Mouse (Mus musculus): ENCODE results near the gene B4galnt2.
"Not testable (repeated sequence)": the region's sequence is repeated elsewhere in the genome, so short reads cannot be mapped to it uniquely, and the experiment has no call there.

B4galnt2 gene

GRCm38 (mm10) chr11:95914571-95914991, at the start of gene B4galnt2:
Gene B4galnt2, minus strand, starts transcription at chr11:95914891.
- peak; percentile 45 for DNase-seq (ENCODE audit: extremely low spot score)

GRCm38 (mm10) chr11:95963304-95963703, 48.6 kb upstream of the B4galnt2 start:
- no peak for DNase-seq (ENCODE audit: extremely low spot score)

- no peak for DNase-seq (ENCODE audit: extremely low spot score)
Measured at GRCm38 (mm10) chr11:95959152-95959551, 44.5 kb upstream of the B4galnt2 start.

- DNase-seq (ENCODE audit: extremely low spot score), result no peak
Measured at GRCm38 (mm10) chr11:95958251-95958650, 43.6 kb upstream of the B4galnt2 start.

GRCm38 (mm10) chr11:95957407-95957806, 42.7 kb upstream of the B4galnt2 start:
- no peak for DNase-seq (ENCODE audit: extremely low spot score)

- no peak for DNase-seq (ENCODE audit: extremely low spot score)
Measured at GRCm38 (mm10) chr11:95953313-95953712, 38.6 kb upstream of the B4galnt2 start.

- no peak for DNase-seq (ENCODE audit: extremely low spot score)
Measured at GRCm38 (mm10) chr11:95945838-95946472, 31.3 kb upstream of the B4galnt2 start.

- DNase-seq (ENCODE audit: extremely low spot score), result no peak
Measured at GRCm38 (mm10) chr11:95939828-95940507, 25.3 kb upstream of the B4galnt2 start.

GRCm38 (mm10) chr11:95936409-95936808, 21.7 kb upstream of the B4galnt2 start:
- DNase-seq (ENCODE audit: extremely low spot score), result no peak

GRCm38 (mm10) chr11:95932168-95932567, 17.5 kb upstream of the B4galnt2 start:
- DNase-seq (ENCODE audit: extremely low spot score), result not testable (repeated sequence)

- DNase-seq (ENCODE audit: extremely low spot score), result no peak
Measured at GRCm38 (mm10) chr11:95926398-95926797, 11.7 kb upstream of the B4galnt2 start.

GRCm38 (mm10) chr11:95925976-95926375, 11.3 kb upstream of the B4galnt2 start:
- DNase-seq (ENCODE audit: extremely low spot score), result no peak

- no peak for DNase-seq (ENCODE audit: extremely low spot score)
Measured at GRCm38 (mm10) chr11:95924215-95924614, 9.5 kb upstream of the B4galnt2 start.

- DNase-seq (ENCODE audit: extremely low spot score), result not testable (repeated sequence)
Measured at GRCm38 (mm10) chr11:95923477-95923876, 8.8 kb upstream of the B4galnt2 start.

- no peak for DNase-seq (ENCODE audit: extremely low spot score)
Measured at GRCm38 (mm10) chr11:95921991-95922621, 7.4 kb upstream of the B4galnt2 start.

- no peak for DNase-seq (ENCODE audit: extremely low spot score)
Measured at GRCm38 (mm10) chr11:95916426-95916825, 1.7 kb upstream of the B4galnt2 start.

GRCm38 (mm10) chr11:95915006-95915710, 467 bp upstream of the B4galnt2 start:
- no peak for DNase-seq (ENCODE audit: extremely low spot score)

GRCm38 (mm10) chr11:95913959-95914566, 628 bp downstream of the B4galnt2 start:
- no peak for DNase-seq (ENCODE audit: extremely low spot score)

- DNase-seq (ENCODE audit: extremely low spot score), result no peak
Measured at GRCm38 (mm10) chr11:95911579-95911978, 3.1 kb downstream of the B4galnt2 start.

- no peak for DNase-seq (ENCODE audit: extremely low spot score)
Measured at GRCm38 (mm10) chr11:95907805-95908524, 6.7 kb downstream of the B4galnt2 start.

- DNase-seq (ENCODE audit: extremely low spot score), result no peak
Measured at GRCm38 (mm10) chr11:95904290-95904689, 10.4 kb downstream of the B4galnt2 start.
